Comparison of ENCODE assay signal across 8 mouse cellular contexts in genomic region chr6:113690008-113690399, GRCm38 (mm10). TPM values are rescaled to one million over a fixed set of nuclear protein-coding genes. Genes with fewer than 3 reads are reported as not detected.
DNase-seq lines count a peak whose midpoint lies in the region; ATAC-seq and TF ChIP-seq lines count a peak whose summit lies in the region.

No protein-coding gene starts in this region.

- H3K4me2 ChIP-seq in heart, embryonic 11.5 days, result peak overlapping the region; percentile 66
- H3K4me2 ChIP-seq in liver, embryonic 14.5 days (ENCODE audit: low read depth), result peak overlapping the region; percentile 79

- no peak for TF ChIP-seq CTCF in liver, embryonic 14.5 days (IDR thresholded peaks at IDR 0.05; ENCODE audit: low read depth)

- WGBS in heart, embryonic 11.5 days (ENCODE audit: insufficient replicate concordance), result 8% methylated on average over 7 of the region's 7 CpGs
- WGBS in liver, embryonic 14.5 days (ENCODE audit: insufficient replicate concordance), result 52% methylated on average over 7 of the region's 7 CpGs

- H3K36me3 ChIP-seq in heart, embryonic 11.5 days (ENCODE audit: control insufficient read depth, insufficient read depth, low read length), result no peaks in the 10 kb centered on the region
- H3K36me3 ChIP-seq in liver, embryonic 14.5 days (replicated peaks; ENCODE audit: control insufficient read depth, insufficient read depth, low read depth), result peaks cover 22% of the 10 kb centered on the region

- H3K27ac ChIP-seq in heart, embryonic 11.5 days (ENCODE audit: low read depth, low read length), result peak overlapping the region; percentile 95
- peak overlapping the region; percentile 89 for H3K27ac ChIP-seq in liver, embryonic 14.5 days

- no peak overlapping the region; the same call in 1 of the 2 replicates for H3K4me3 ChIP-seq in heart, embryonic 11.5 days (ENCODE audit: low read depth, low read length)
- no peak overlapping the region for H3K4me3 ChIP-seq in liver, embryonic 14.5 days (ENCODE audit: insufficient read depth in 1 of 2, low read depth in 2 of 2, low read length in 2 of 2)

- peak; percentile 15; the same call in 1 of the 2 replicates for ATAC-seq in heart, embryonic 11.5 days (replicated peaks; ENCODE audit: insufficient number of reproducible peaks, low FRiP score, low TSS enrichment)
- ATAC-seq in liver, embryonic 14.5 days (ENCODE audit: insufficient read depth), result no peak

- no peaks in the 10 kb centered on the region for H3K9me3 ChIP-seq in heart, embryonic 11.5 days (replicated peaks; ENCODE audit: control insufficient read depth, low read length)
- H3K9me3 ChIP-seq in liver, embryonic 14.5 days (ENCODE audit: control insufficient read depth, low read length), result no peaks in the 10 kb centered on the region

- no peak for DNase-seq in heart, adult 9 months (ENCODE audit: low spot score in 2 of 2)
- peak; percentile 37 for DNase-seq in adrenal gland, postnatal 10 days
- DNase-seq in hindlimb bud, embryonic 11.5 days (ENCODE audit: extremely low spot score, low read depth, low spot score), result peak; percentile 75
- no peak for DNase-seq in liver, embryonic 14.5 days (ENCODE audit: low read depth in 3 of 3, low spot score in 3 of 3)
- DNase-seq in right cerebral cortex, postnatal 10 days (ENCODE audit: low spot score in 2 of 2), result no peak
- no peak for DNase-seq in left cerebral cortex, adult 18-20 months (ENCODE audit: low spot score in 2 of 2)
- no peak for DNase-seq in spleen, adult 12 weeks (ENCODE audit: low spot score)

- TF ChIP-seq EP300 in liver, embryonic 14.5 days (IDR thresholded peaks at IDR 0.05; ENCODE audit: low read depth), result no peak

- H3K9ac ChIP-seq in heart, embryonic 11.5 days (ENCODE audit: low read depth, low read length), result peak overlapping the region; percentile 71; the same call in 1 of the 2 replicates
- peak overlapping the region; percentile 9; the same call in 1 of the 2 replicates for H3K9ac ChIP-seq in liver, embryonic 14.5 days (replicated peaks)

- no peaks in the 10 kb centered on the region for H3K27me3 ChIP-seq in heart, embryonic 11.5 days (ENCODE audit: control insufficient read depth, insufficient read depth, low read length)
- H3K27me3 ChIP-seq in liver, embryonic 14.5 days (ENCODE audit: control insufficient read depth, insufficient read depth, low read length), result no peaks in the 10 kb centered on the region

- H3K4me1 ChIP-seq in heart, embryonic 11.5 days (ENCODE audit: control insufficient read depth, insufficient read depth, low read length), result peaks cover 39% of the 10 kb centered on the region
- peaks cover 42 to 49% of the 10 kb centered on the region in 2 experiments for H3K4me1 ChIP-seq in liver, embryonic 14.5 days (replicated peaks; ENCODE audit: control insufficient read depth in 2 of 2, insufficient read depth in 2 of 2, low read length in 1 of 2)

RNA-seq across cellular contexts. Expression of gene Tatdn2, which starts 6.8 kb away (rescaled TPM):
- 0.93 and 1.1 TPM in 2 replicates for polyA plus RNA-seq in heart, embryonic 11.5 days (2014; fragmentation: Nextera tagmentation; extraction: Ambion mirVana)
- total RNA-seq in adrenal gland, postnatal 10 days (2021), result 10 to 100 TPM; 53.5 to 58.7 TPM
- 10.6 and 15.4 TPM in 2 replicates for polyA plus RNA-seq in liver, embryonic 14.5 days (2012; rRNA removed)
- 1.0 and 1.3 TPM in 2 replicates for polyA plus RNA-seq in liver, embryonic 14.5 days (2014; fragmentation: Nextera tagmentation; extraction: Ambion mirVana)
- total RNA-seq in left cerebral cortex, adult 18-20 months (2021), result 10 to 100 TPM; 70.1 to 80.2 TPM

RNA-seq across cellular contexts. Expression of gene Ghrl, which starts 29.7 kb away (rescaled TPM):
- 0.66 and 0.69 TPM in 2 replicates for polyA plus RNA-seq in heart, embryonic 11.5 days (2014; fragmentation: Nextera tagmentation; extraction: Ambion mirVana)
- total RNA-seq in adrenal gland, postnatal 10 days (2021), result not detected
- 0.11 and 0.18 TPM in 2 replicates for polyA plus RNA-seq in liver, embryonic 14.5 days (2012; rRNA removed)
- polyA plus RNA-seq in liver, embryonic 14.5 days (2014; fragmentation: Nextera tagmentation; extraction: Ambion mirVana), result 0.29 TPM in 1 of 2 replicates, not detected in the other
- total RNA-seq in left cerebral cortex, adult 18-20 months (2021), result not detected

RNA-seq across cellular contexts. Expression of gene Sec13, which starts 50.5 kb away (rescaled TPM):
- 246 and 266 TPM in 2 replicates for polyA plus RNA-seq in heart, embryonic 11.5 days (2014; fragmentation: Nextera tagmentation; extraction: Ambion mirVana)
- total RNA-seq in adrenal gland, postnatal 10 days (2021), result 100 to 1,000 TPM; 103 to 113 TPM
- polyA plus RNA-seq in liver, embryonic 14.5 days (2012; rRNA removed), result 75.5 and 93.7 TPM in 2 replicates
- 114 and 118 TPM in 2 replicates for polyA plus RNA-seq in liver, embryonic 14.5 days (2014; fragmentation: Nextera tagmentation; extraction: Ambion mirVana)
- 10 to 100 TPM; 62.7 to 66.2 TPM for total RNA-seq in left cerebral cortex, adult 18-20 months (2021)

RNA-seq across cellular contexts. Expression of gene Irak2, which starts 51.7 kb away (rescaled TPM):
- 6.7 and 7.2 TPM in 2 replicates for polyA plus RNA-seq in heart, embryonic 11.5 days (2014; fragmentation: Nextera tagmentation; extraction: Ambion mirVana)
- total RNA-seq in adrenal gland, postnatal 10 days (2021), result 10 to 100 TPM; 15.8 to 23.3 TPM
- 19.1 and 27.0 TPM in 2 replicates for polyA plus RNA-seq in liver, embryonic 14.5 days (2012; rRNA removed)
- polyA plus RNA-seq in liver, embryonic 14.5 days (2014; fragmentation: Nextera tagmentation; extraction: Ambion mirVana), result 4.9 and 7.0 TPM in 2 replicates
- total RNA-seq in left cerebral cortex, adult 18-20 months (2021), result 10 to 100 TPM; 23.5 to 25.4 TPM

Comparison
In these comparisons a context has a peak if more than half of its experiments do, and no peak if none do; other contexts are left out.
1. DNase-seq: peak in adrenal gland, postnatal 10 days (single experiment) and hindlimb bud, embryonic 11.5 days (single experiment); none in heart, adult 9 months (0 of 2), liver, embryonic 14.5 days (0 of 3), right cerebral cortex, postnatal 10 days (0 of 2), left cerebral cortex, adult 18-20 months (0 of 2) and spleen, adult 12 weeks (single experiment).